Mouse (Mus musculus): ENCODE measurements at regions not wholly inside any gene's neighbourhood (a gene's known extent, or its start where the extent isn't known, plus 50 kb on each side); places are given as distances from the start of the nearest gene placed in this dataset.

GRCm38 (mm10) chr2:92751256-92751655, 151.7 kb downstream of the Chst1 start:
- Histone ChIP-seq H3K4me2 (no peak overlapping the region), H3K9me3 (replicated peaks) (no peaks in the 10 kb centered on the region), H3K36me3 (replicated peaks) (no peaks in the 10 kb centered on the region), H3K27me3 (no peaks in the 10 kb centered on the region), H3K4me3 (replicated peaks) (no peak overlapping the region), H3K9ac (no peak overlapping the region), H3K4me1 (replicated peaks) (no peaks in the 10 kb centered on the region), H3K27ac (replicated peaks) (no peak overlapping the region)
- WGBS (ENCODE audit: insufficient replicate concordance), result 21% methylated on average over 8 of the region's 8 CpGs
- ATAC-seq (ENCODE audit: insufficient read depth), result no peak

- no peaks in the 10 kb centered on the region for H3K27me3 ChIP-seq
- WGBS (ENCODE audit: insufficient replicate concordance), result 45% methylated on average over 3 of the region's 3 CpGs
Observed at GRCm38 (mm10) chr2:92752156-92752555, 152.6 kb downstream of the Chst1 start.

GRCm38 (mm10) chr2:92752794-92753193, 153.3 kb downstream of the Chst1 start:
- Histone ChIP-seq H3K9me3 (replicated peaks) (no peaks in the 10 kb centered on the region), H3K9ac (no peak overlapping the region), H3K36me3 (replicated peaks) (no peaks in the 10 kb centered on the region), H3K4me3 (replicated peaks) (no peak overlapping the region), H3K27me3 (no peaks in the 10 kb centered on the region), H3K4me2 (no peak overlapping the region), H3K4me1 (replicated peaks) (no peaks in the 10 kb centered on the region), H3K27ac (replicated peaks) (no peak overlapping the region)
- no peak for ATAC-seq (ENCODE audit: insufficient read depth)
- WGBS (ENCODE audit: insufficient replicate concordance), result 55% methylated on average over 8 of the region's 8 CpGs

More at GRCm38 (mm10) chr2:92752156-92752555, 152.6 kb downstream of the Chst1 start:
- Histone ChIP-seq H3K9me3 (replicated peaks) (no peaks in the 10 kb centered on the region), H3K4me2 (no peak overlapping the region), H3K27ac (replicated peaks) (no peak overlapping the region), H3K4me3 (replicated peaks) (no peak overlapping the region), H3K36me3 (replicated peaks) (no peaks in the 10 kb centered on the region), H3K4me1 (replicated peaks) (no peaks in the 10 kb centered on the region), H3K9ac (no peak overlapping the region)
- ATAC-seq (ENCODE audit: insufficient read depth), result no peak

GRCm38 (mm10) chr2:92754505-92755280, 155.2 kb downstream of the Chst1 start:
- Histone ChIP-seq H3K27me3 (no peaks in the 10 kb centered on the region), H3K9ac (no peak overlapping the region), H3K4me3 (replicated peaks) (no peak overlapping the region), H3K4me1 (replicated peaks) (no peaks in the 10 kb centered on the region), H3K27ac (replicated peaks) (no peak overlapping the region), H3K9me3 (replicated peaks) (no peaks in the 10 kb centered on the region), H3K4me2 (no peak overlapping the region), H3K36me3 (replicated peaks) (no peaks in the 10 kb centered on the region)
- WGBS (ENCODE audit: insufficient replicate concordance), result 64% methylated on average over 10 of the region's 10 CpGs
- no peak for ATAC-seq (ENCODE audit: insufficient read depth)

GRCm38 (mm10) chr2:92756491-92756890, 157.0 kb downstream of the Chst1 start:
- Histone ChIP-seq H3K9ac (no peak overlapping the region), H3K27ac (replicated peaks) (no peak overlapping the region), H3K36me3 (replicated peaks) (no peaks in the 10 kb centered on the region), H3K27me3 (no peaks in the 10 kb centered on the region), H3K9me3 (replicated peaks) (no peaks in the 10 kb centered on the region), H3K4me2 (no peak overlapping the region), H3K4me3 (replicated peaks) (no peak overlapping the region), H3K4me1 (replicated peaks) (no peaks in the 10 kb centered on the region)
- 82% methylated on average over 1 of the region's 1 CpGs for WGBS (ENCODE audit: insufficient replicate concordance)
- no peak for ATAC-seq (ENCODE audit: insufficient read depth)

DNA sequence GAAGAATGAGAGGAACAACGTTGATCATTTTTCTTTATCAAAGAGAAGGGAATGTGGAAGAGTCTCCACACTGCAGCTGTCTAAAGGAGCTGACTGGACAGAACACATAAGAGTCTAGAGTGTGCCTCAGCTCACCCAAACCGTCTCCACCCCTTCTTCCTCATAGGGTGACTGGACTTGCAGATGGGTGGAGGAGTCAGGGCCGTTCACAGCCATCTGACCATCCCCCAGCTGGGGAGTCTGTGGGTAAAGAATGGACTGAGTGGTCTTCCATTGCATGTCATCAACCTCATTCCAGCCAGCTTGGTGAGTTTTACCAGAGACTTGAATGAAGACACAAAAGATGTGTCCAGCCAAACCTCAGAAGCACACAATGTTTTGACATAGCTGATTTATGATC, 156.1 kb upstream of the Syt13 start:
- no peak for ATAC-seq (ENCODE audit: insufficient read depth)
- no peaks in the 10 kb centered on the region for H3K36me3 ChIP-seq (replicated peaks)
- WGBS (ENCODE audit: insufficient replicate concordance), result 37% methylated on average over 3 of the region's 3 CpGs
- no peak overlapping the region for H3K9ac ChIP-seq
- no peak overlapping the region for H3K4me3 ChIP-seq (replicated peaks)
- no peaks in the 10 kb centered on the region for H3K9me3 ChIP-seq (replicated peaks)
- H3K4me1 ChIP-seq (replicated peaks), result no peaks in the 10 kb centered on the region
- H3K27me3 ChIP-seq, result no peaks in the 10 kb centered on the region
- H3K27ac ChIP-seq (replicated peaks), result no peak overlapping the region
- H3K4me2 ChIP-seq, result no peak overlapping the region

- no peak overlapping the region for H3K9ac ChIP-seq
- 67% methylated on average over 1 of the region's 1 CpGs for WGBS (ENCODE audit: insufficient replicate concordance)
- no peak for ATAC-seq (ENCODE audit: insufficient read depth)
Observed at GRCm38 (mm10) chr2:92763881-92764635, 150.8 kb upstream of the Syt13 start.

DNA sequence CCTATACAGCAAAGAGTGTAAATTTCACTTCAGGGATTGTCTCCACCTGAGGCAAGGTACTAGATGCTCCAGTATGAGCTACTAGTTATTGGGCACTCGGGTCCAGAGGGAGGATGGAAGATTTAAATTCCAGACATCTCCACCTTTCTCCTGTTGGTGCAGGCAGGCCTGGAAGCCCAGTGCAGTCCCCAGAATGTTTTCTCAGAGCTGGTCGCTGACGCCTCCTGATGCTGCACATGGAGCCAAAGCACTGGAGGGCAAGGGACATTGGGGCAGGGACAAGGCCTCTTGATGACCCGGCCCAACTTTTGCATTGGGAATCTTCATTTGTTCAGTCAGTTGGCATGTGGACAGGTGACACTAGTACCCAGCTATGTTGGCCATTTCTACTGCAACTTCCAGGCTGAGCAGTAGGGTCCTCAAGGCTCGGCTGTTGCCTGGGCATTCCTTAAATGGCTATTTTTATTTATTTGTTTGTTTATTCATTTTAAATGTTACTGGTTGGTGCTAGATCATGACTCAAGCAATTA, 147.4 kb upstream of the Syt13 start:
- no peak for ATAC-seq (ENCODE audit: insufficient read depth)
- Histone ChIP-seq H3K4me2 (no peak overlapping the region), H3K36me3 (replicated peaks) (no peaks in the 10 kb centered on the region), H3K9me3 (replicated peaks) (no peaks in the 10 kb centered on the region), H3K27ac (replicated peaks) (no peak overlapping the region), H3K4me1 (replicated peaks) (no peaks in the 10 kb centered on the region), H3K4me3 (replicated peaks) (no peak overlapping the region), H3K9ac (no peak overlapping the region), H3K27me3 (no peaks in the 10 kb centered on the region)
- WGBS (ENCODE audit: insufficient replicate concordance), result 67% methylated on average over 5 of the region's 5 CpGs

More at GRCm38 (mm10) chr2:92763881-92764635, 150.8 kb upstream of the Syt13 start:
- Histone ChIP-seq H3K9me3 (replicated peaks) (no peaks in the 10 kb centered on the region), H3K4me3 (replicated peaks) (no peak overlapping the region), H3K27me3 (no peaks in the 10 kb centered on the region), H3K36me3 (replicated peaks) (no peaks in the 10 kb centered on the region), H3K4me2 (no peak overlapping the region), H3K27ac (replicated peaks) (no peak overlapping the region), H3K4me1 (replicated peaks) (no peaks in the 10 kb centered on the region)

DNA sequence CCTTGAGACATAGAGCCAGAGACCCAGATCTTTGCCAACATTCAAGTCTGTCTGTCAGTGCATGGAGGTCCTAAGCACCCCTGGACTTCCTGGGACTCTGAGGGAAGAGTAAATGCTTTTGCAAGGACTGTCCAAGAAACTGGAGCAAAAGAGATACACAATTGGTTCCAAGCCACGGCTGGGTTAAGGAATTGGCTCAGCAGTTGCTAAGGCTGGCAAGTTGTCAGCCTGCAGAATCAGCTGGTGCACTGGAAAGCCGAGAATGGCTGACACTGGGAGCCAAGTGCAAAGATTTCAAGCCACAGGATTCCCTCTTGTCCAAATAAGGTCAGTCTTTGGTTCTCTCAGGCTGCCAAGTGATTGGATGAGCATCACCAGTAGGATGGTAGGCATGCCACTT, 146.8 kb upstream of the Syt13 start:
- H3K36me3 ChIP-seq (replicated peaks), result no peaks in the 10 kb centered on the region
- no peak overlapping the region for H3K27ac ChIP-seq (replicated peaks)
- no peak overlapping the region for H3K4me3 ChIP-seq (replicated peaks)
- 34% methylated on average over 2 of the region's 2 CpGs for WGBS (ENCODE audit: insufficient replicate concordance)
- no peaks in the 10 kb centered on the region for H3K27me3 ChIP-seq
- no peak overlapping the region for H3K4me2 ChIP-seq
- no peaks in the 10 kb centered on the region for H3K9me3 ChIP-seq (replicated peaks)
- H3K9ac ChIP-seq, result no peak overlapping the region
- H3K4me1 ChIP-seq (replicated peaks), result no peaks in the 10 kb centered on the region
- no peak for ATAC-seq (ENCODE audit: insufficient read depth)

- no peaks in the 10 kb centered on the region for H3K4me1 ChIP-seq (replicated peaks)
- 34% methylated on average over 3 of the region's 3 CpGs for WGBS (ENCODE audit: insufficient replicate concordance)
Observed at GRCm38 (mm10) chr2:92769061-92769460, 145.8 kb upstream of the Syt13 start.

DNA sequence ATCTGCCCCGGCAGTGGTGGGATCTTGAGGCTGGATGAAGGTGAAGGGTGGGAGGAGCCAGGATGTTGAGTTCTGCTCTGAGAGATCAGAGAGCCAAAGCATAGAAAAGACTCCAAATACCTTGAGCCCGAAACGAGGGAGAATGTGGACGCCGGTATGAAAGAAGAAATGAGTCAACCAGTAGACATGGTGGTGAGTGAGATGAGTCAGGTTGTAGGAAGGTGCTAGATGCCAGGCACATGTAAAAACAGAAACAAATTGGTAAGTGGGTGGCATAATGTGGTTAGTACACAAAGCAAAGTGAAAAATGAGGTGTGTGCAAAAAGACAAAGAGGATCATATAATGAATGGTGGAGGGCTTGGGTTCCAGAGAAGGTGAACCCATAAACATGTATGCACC, 144.8 kb upstream of the Syt13 start:
- H3K9me3 ChIP-seq (replicated peaks), result no peaks in the 10 kb centered on the region
- H3K27ac ChIP-seq (replicated peaks), result no peak overlapping the region
- no peaks in the 10 kb centered on the region for H3K27me3 ChIP-seq
- no peak overlapping the region for H3K4me3 ChIP-seq (replicated peaks)
- H3K9ac ChIP-seq, result no peak overlapping the region
- H3K4me1 ChIP-seq (replicated peaks), result no peaks in the 10 kb centered on the region
- no peaks in the 10 kb centered on the region for H3K36me3 ChIP-seq (replicated peaks)
- H3K4me2 ChIP-seq, result no peak overlapping the region
- 66% methylated on average over 5 of the region's 5 CpGs for WGBS (ENCODE audit: insufficient replicate concordance)
- no peak for ATAC-seq (ENCODE audit: insufficient read depth)

More at GRCm38 (mm10) chr2:92769061-92769460, 145.8 kb upstream of the Syt13 start:
- H3K36me3 ChIP-seq (replicated peaks), result no peaks in the 10 kb centered on the region
- H3K4me2 ChIP-seq, result no peak overlapping the region
- no peak overlapping the region for H3K27ac ChIP-seq (replicated peaks)
- ATAC-seq (ENCODE audit: insufficient read depth), result no peak
- no peaks in the 10 kb centered on the region for H3K27me3 ChIP-seq
- no peak overlapping the region for H3K4me3 ChIP-seq (replicated peaks)
- no peaks in the 10 kb centered on the region for H3K9me3 ChIP-seq (replicated peaks)
- no peak overlapping the region for H3K9ac ChIP-seq

Measured in liver, embryonic 15.5 days (tissue).